Mouse (Mus musculus) midbrain, embryonic 11.5 days (tissue): ENCODE data around the gene Dusp22. TPM values are rescaled to one million over a fixed set of nuclear protein-coding genes. Genes with fewer than 3 reads are reported as not detected.

Experiments used
- ATAC-seq: fragments of 200-750 bp; cut with Nextera tagmentation; 2 replicates; pipeline ENCODE4 v1.8.0; 2017; ENCODE audit warnings: moderate TSS enrichment, moderate library complexity; ENCODE audit not compliant: low FRiP score
- DNase-seq: peaks from one replicate; pipeline ENCODE4 v3.0.0; 2015; ENCODE audit warnings: low spot score; ENCODE audit errors: missing footprints
- H3K27ac ChIP-seq: fragments of 300-500 bp; sonication (generic); 2 replicates; pipeline ENCODE4 v1.5.1; 2014; ENCODE audit warnings: low read depth, low read length
- H3K27me3 ChIP-seq: fragments of 300-500 bp; sonication (generic); 2 replicates; pipeline ENCODE4 v1.6.1; 2014; ENCODE audit warnings: mild to moderate bottlenecking, low read length, moderate library complexity, mixed read lengths; ENCODE audit not compliant: control insufficient read depth, insufficient read depth
- H3K36me3 ChIP-seq: fragments of 300-500 bp; sonication (generic); 2 replicates; pipeline ENCODE4 v1.6.1; 2014; ENCODE audit warnings: mild to moderate bottlenecking, low read length, moderate library complexity, mixed read lengths; ENCODE audit not compliant: control insufficient read depth, insufficient read depth
- H3K4me1 ChIP-seq: fragments of 300-500 bp; sonication (generic); 2 replicates; pipeline ENCODE4 v1.6.1; 2014; ENCODE audit warnings: low read length; ENCODE audit not compliant: control insufficient read depth, insufficient read depth
- H3K4me2 ChIP-seq: fragments of 300-500 bp; sonication (generic); 2 replicates; pipeline ENCODE4 v1.6.1; 2014; ENCODE audit warnings: mild to moderate bottlenecking, moderate library complexity
- H3K4me3 ChIP-seq: fragments of 300-500 bp; sonication (generic); 2 replicates; pipeline ENCODE4 v1.5.1; 2014; ENCODE audit warnings: low read depth, low read length
- H3K9ac ChIP-seq: fragments of 300-500 bp; sonication (generic); 2 replicates; pipeline ENCODE4 v1.6.1; 2014; ENCODE audit warnings: low read length
- H3K9me3 ChIP-seq: fragments of 300-500 bp; sonication (generic); 2 replicates; pipeline ENCODE4 v1.6.1; 2016; ENCODE audit warnings: low read length; ENCODE audit not compliant: control insufficient read depth
- WGBS: fragments of 180-500 bp; shearing (Covaris S2); extraction: QIAGEN DNeasy Blood & Tissue Kit; methylation state at CpG from one replicate; pipeline ENCODE4 v1.1.7; 2014; 5-methylcytosine and 5-hydroxymethylcytosine counted together
- polyA plus RNA-seq: library from polyadenylated mRNA; unstranded; fragments of >200 nt; fragmentation: Nextera tagmentation; extraction: Ambion mirVana; gene quantifications from 2 replicates; pipeline ENCODE4 v1.2.1, GENCODE M21; 2014

Dusp22 gene
- polyA plus RNA-seq, 1 experiment from 2014 or later: 16.2 TPM

GRCm38 (mm10) chr13:30736721-30737120 is 76.9 kb downstream of the Dusp22 start:
- Histone ChIP-seq H3K9me3 (no peaks in the 10 kb centered on the region), H3K4me1 (no peaks in the 10 kb centered on the region), H3K4me2 (no peak overlapping the region), H3K4me3 (no peak overlapping the region), H3K36me3 (no peaks in the 10 kb centered on the region), H3K27ac (no peak overlapping the region), H3K27me3 (no peaks in the 10 kb centered on the region), H3K9ac (no peak overlapping the region)
- 91% methylated on average over 5 of the region's 5 CpGs for WGBS
- ATAC-seq (no peak), DNase-seq (no peak)

DNA sequence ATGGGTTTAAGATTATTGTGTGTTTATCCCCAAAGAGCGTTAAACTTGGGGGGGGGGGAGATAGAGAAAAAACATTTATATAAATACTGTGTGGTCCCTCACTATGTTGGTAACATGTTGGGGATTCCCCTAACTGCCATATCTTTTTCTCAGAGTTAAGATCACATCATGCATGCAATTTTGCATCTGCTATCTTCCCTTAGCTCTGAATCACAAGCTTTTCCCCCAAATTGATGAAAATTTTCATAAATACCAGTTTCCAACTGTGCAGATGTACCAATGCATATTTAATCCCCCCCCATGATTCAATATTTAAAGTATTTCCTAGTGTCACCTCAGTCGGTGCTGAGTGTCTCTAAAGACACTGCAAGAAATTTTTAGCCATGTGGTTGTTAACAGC is 77.5 kb downstream of the Dusp22 start:
- DNase-seq (no peak), ATAC-seq (no peak)
- H3K4me3 ChIP-seq: no peak overlapping the region
- WGBS: 90% methylated on average over 2 of the region's 2 CpGs
- H3K9me3 ChIP-seq: no peaks in the 10 kb centered on the region
- H3K27ac ChIP-seq: no peak overlapping the region
- H3K4me2 ChIP-seq: no peak overlapping the region
- H3K36me3 ChIP-seq: no peaks in the 10 kb centered on the region
- H3K9ac ChIP-seq: no peak overlapping the region
- no peaks in the 10 kb centered on the region for H3K4me1 ChIP-seq
- H3K27me3 ChIP-seq: no peaks in the 10 kb centered on the region

DNA sequence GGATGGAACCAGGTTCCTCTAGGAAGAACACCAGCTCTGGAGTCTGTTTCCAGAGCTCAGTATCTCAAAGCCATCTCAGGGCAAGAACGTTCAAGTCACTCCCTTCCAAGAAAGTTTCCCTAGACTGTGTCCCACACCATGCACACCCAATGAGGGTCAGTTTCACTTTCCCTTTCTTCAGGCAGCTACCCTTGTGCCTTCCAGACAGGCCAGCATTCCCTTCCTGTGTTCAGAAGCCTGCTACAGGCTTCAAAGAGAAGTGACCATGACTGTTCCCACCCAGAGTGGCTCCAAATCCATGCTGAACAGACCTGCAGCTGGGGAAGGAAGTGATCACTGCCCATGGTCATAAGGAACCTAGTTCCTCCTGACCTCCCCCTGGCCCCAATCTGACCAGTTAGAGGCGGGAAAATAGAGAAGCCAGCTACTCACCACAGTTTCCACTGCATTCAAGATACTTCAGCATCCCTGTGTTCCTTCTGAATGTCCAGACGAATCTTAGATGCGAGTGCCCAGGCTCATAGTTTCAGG is 78.6 kb downstream of the Dusp22 start:
- DNase-seq (no peak), ATAC-seq (no peak)
- no peak overlapping the region for H3K27ac ChIP-seq
- 85% methylated on average over 4 of the region's 4 CpGs for WGBS
- H3K4me1 ChIP-seq: no peaks in the 10 kb centered on the region
- H3K4me3 ChIP-seq: no peak overlapping the region
- no peak overlapping the region for H3K9ac ChIP-seq
- no peak overlapping the region for H3K4me2 ChIP-seq
- no peaks in the 10 kb centered on the region for H3K27me3 ChIP-seq
- H3K9me3 ChIP-seq: no peaks in the 10 kb centered on the region
- H3K36me3 ChIP-seq: no peaks in the 10 kb centered on the region

DNA sequence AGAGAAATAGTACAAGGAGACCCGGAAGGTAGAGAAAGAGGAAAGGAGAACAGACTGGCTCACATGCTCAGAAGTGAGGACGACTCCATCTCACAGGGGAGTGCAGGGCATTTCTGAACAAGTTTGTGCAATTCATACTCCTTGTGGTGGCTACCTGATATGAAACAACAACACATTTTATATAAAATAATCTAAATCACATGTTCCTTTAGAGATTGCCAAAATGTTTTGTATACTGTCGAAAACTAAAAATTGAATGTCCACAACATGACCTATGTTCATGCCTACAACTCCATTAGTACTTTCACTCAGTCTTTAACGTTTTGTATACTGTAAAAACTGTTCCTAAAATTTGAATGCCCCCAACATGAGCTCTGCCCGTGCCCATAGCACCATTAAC is 81.4 kb downstream of the Dusp22 start:
- H3K4me2 ChIP-seq: no peak overlapping the region
- ATAC-seq (no peak), DNase-seq (no peak)
- H3K4me1 ChIP-seq: no peaks in the 10 kb centered on the region
- WGBS: 80% methylated on average over 5 of the region's 5 CpGs
- no peak overlapping the region for H3K27ac ChIP-seq
- no peaks in the 10 kb centered on the region for H3K9me3 ChIP-seq
- no peaks in the 10 kb centered on the region for H3K27me3 ChIP-seq
- H3K9ac ChIP-seq: no peak overlapping the region
- no peak overlapping the region for H3K4me3 ChIP-seq
- H3K36me3 ChIP-seq: no peaks in the 10 kb centered on the region

- no peaks in the 10 kb centered on the region for H3K9me3 ChIP-seq
- no peaks in the 10 kb centered on the region for H3K4me1 ChIP-seq
- H3K4me3 ChIP-seq: no peak overlapping the region
- H3K36me3 ChIP-seq: no peaks in the 10 kb centered on the region
- WGBS: 82% methylated on average over 6 of the region's 6 CpGs
- no peak for DNase-seq
- no peak overlapping the region for H3K27ac ChIP-seq
- no peak overlapping the region for H3K4me2 ChIP-seq
- no peak for ATAC-seq
- H3K27me3 ChIP-seq: no peaks in the 10 kb centered on the region
- H3K9ac ChIP-seq: no peak overlapping the region
Observed at GRCm38 (mm10) chr13:30742411-30742970, 82.7 kb downstream of the Dusp22 start.

DNA sequence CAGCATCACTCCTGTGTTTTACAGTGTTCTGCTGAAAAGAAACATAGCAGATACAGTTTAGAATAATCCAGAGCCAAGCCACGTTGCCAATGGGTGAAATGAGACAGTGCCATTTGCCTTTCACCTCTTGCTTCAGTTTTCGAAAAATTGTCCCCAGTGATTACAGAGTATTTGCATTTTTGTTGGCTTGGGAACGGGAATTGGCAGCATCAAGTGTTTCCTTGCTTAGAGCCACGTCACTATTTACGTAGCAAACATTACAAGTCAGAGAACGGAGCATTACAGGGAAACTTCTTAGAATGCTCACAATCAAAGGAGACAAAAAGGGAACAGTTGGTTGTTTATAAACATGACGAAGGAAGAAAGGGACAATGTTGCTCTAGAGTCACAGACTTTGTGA is 85.3 kb downstream of the Dusp22 start:
- Histone ChIP-seq H3K4me3 (no peak overlapping the region), H3K27me3 (peaks cover 22% of the 10 kb centered on the region), H3K9ac (no peak overlapping the region), H3K27ac (no peak overlapping the region), H3K36me3 (no peaks in the 10 kb centered on the region), H3K4me2 (no peak overlapping the region), H3K9me3 (no peaks in the 10 kb centered on the region), H3K4me1 (peaks cover under 1% of the 10 kb centered on the region; the same call in 1 of the 2 replicates)
- no peak for ATAC-seq
- 81% methylated on average over 7 of the region's 7 CpGs for WGBS
- no peak for DNase-seq

- peaks cover 41% of the 10 kb centered on the region for H3K27me3 ChIP-seq
Observed at GRCm38 (mm10) chr13:30747068-30747467, 87.3 kb downstream of the Dusp22 start.

GRCm38 (mm10) chr13:30747504-30747903 is 87.7 kb downstream of the Dusp22 start:
- DNase-seq (no peak), ATAC-seq (no peak)
- Histone ChIP-seq H3K4me3 (no peak overlapping the region), H3K36me3 (no peaks in the 10 kb centered on the region), H3K4me1 (peaks cover 5% of the 10 kb centered on the region; the same call in 1 of the 2 replicates), H3K27me3 (peaks cover 42% of the 10 kb centered on the region), H3K4me2 (no peak overlapping the region), H3K27ac (no peak overlapping the region), H3K9me3 (no peaks in the 10 kb centered on the region), H3K9ac (no peak overlapping the region)
- 75% methylated on average over 11 of the region's 11 CpGs for WGBS

More at GRCm38 (mm10) chr13:30747068-30747467, 87.3 kb downstream of the Dusp22 start:
- 85% methylated on average over 5 of the region's 5 CpGs for WGBS
- no peak overlapping the region for H3K27ac ChIP-seq
- DNase-seq (no peak), ATAC-seq (no peak)
- no peaks in the 10 kb centered on the region for H3K36me3 ChIP-seq
- no peak overlapping the region for H3K9ac ChIP-seq
- H3K4me1 ChIP-seq: peaks cover 5% of the 10 kb centered on the region; the same call in 1 of the 2 replicates
- no peak overlapping the region for H3K4me3 ChIP-seq
- H3K9me3 ChIP-seq: no peaks in the 10 kb centered on the region
- H3K4me2 ChIP-seq: no peak overlapping the region

DNA sequence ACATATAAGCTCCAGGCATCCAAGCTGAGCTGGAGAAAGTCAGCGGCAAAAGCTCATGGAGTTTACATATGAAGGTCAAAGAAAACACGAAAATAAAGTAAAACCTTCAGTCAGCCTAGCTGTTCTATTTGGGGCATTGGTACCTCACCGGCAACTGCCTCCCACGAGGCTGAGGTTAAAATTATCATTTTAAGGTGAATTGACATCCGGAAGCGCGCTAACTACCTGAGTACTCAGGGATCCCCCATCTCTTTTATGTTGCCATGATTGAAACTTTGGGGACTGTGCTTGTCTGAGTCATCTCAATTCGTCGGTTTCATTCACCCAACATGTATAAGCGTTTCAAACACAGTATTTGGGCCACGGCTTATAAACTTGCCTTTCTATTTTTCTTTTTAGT is 88.5 kb downstream of the Dusp22 start:
- Histone ChIP-seq H3K4me3 (no peak overlapping the region), H3K4me1 (peaks cover 5% of the 10 kb centered on the region; the same call in 1 of the 2 replicates), H3K36me3 (no peaks in the 10 kb centered on the region), H3K27ac (no peak overlapping the region), H3K4me2 (no peak overlapping the region), H3K9me3 (no peaks in the 10 kb centered on the region), H3K9ac (no peak overlapping the region), H3K27me3 (peaks cover 42% of the 10 kb centered on the region)
- ATAC-seq (no peak), DNase-seq (no peak)
- 58% methylated on average over 11 of the region's 11 CpGs for WGBS
